21 mouse cellular contexts compared by ENCODE assay signal in the genomic region with DNA sequence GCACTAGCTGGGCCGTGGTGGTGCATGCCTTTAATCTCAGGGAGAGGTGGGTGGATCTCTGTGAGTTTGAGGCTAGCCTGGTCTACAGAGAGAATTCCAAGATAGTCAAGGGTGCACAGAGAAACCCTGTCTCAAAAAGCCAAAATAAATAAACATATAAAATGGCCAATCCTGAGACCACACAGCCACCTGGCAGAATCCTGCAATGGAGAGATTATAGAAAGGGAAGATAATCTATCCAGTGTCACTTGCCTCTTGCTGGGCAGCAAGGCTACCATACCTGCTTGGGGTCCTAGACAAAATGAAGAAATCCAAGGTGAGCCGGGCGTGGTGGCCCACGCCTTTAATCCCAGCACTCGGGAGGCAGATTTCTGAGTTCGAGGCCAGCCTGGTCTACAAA.
"Had no signal": no experiment of that assay in that cellular context is flagged by ENCODE, and none has a peak within 500 bp of the region (broad histone marks: within the 10 kb centered on the region; RNA-seq: fewer than 3 reads in every experiment).

No protein-coding gene starts in this region.

- ATAC-seq: intestine, postnatal 0 days; lung, postnatal 0 days had no signal

- H3K27ac ChIP-seq: kidney, postnatal 0 days; limb, embryonic 10.5 days; limb, embryonic 13.5 days; neural tube, embryonic 12.5 days; neural tube, embryonic 15.5 days; stomach, postnatal 0 days had no signal

- DNase-seq: kidney, adult 2 months; kidney, postnatal 25 days; layer of hippocampus, postnatal 36 days; lung, embryonic 14.5 days; lung, postnatal 36 days; midbrain, embryonic 14.5 days; right cerebral cortex, adult 18-20 months; right cerebral cortex, postnatal 14 days; right cerebral cortex, postnatal 4 days; thymus, adult 2 months; thymus, postnatal 25 days had no signal

- H3K36me3 ChIP-seq: limb, embryonic 10.5 days; neural tube, embryonic 12.5 days; neural tube, embryonic 15.5 days had no signal

- H3K9ac ChIP-seq: limb, embryonic 13.5 days; lung, embryonic 14.5 days; neural tube, embryonic 12.5 days; neural tube, embryonic 15.5 days had no signal

- H3K4me2 ChIP-seq: limb, embryonic 13.5 days; lung, embryonic 14.5 days; midbrain, embryonic 11.5 days; neural tube, embryonic 12.5 days; neural tube, embryonic 15.5 days had no signal

- H3K9me3 ChIP-seq: limb, embryonic 10.5 days; limb, embryonic 13.5 days; megakaryocyte, embryonic 14.5 days; neural tube, embryonic 12.5 days; neural tube, embryonic 15.5 days had no signal

- H3K4me3 ChIP-seq: limb, embryonic 10.5 days; limb, embryonic 13.5 days; neural tube, embryonic 12.5 days; neural tube, embryonic 15.5 days had no signal

- H3K27me3 ChIP-seq: limb, embryonic 13.5 days; megakaryocyte, embryonic 14.5 days; neural tube, embryonic 12.5 days; neural tube, embryonic 15.5 days had no signal
